Mouse (Mus musculus) layer of hippocampus, postnatal 36 days (tissue): ENCODE data around the gene D030056L22Rik. TPM values are rescaled to one million over a fixed set of nuclear protein-coding genes. Genes with fewer than 3 reads are reported as not detected.

Source experiments
- DNase-seq, 2 experiments: peaks; one replicate each; pipeline ENCODE4 v3.0.0; 2022
- total RNA-seq, 2 experiments: library from RNA; stranded (reverse); gene quantifications; 2 replicates each; pipeline ENCODE4 v1.2.3; 2021

Gene D030056L22Rik
- total RNA-seq, result 10 to 100 TPM; 23.7 to 26.1 TPM

DNA sequence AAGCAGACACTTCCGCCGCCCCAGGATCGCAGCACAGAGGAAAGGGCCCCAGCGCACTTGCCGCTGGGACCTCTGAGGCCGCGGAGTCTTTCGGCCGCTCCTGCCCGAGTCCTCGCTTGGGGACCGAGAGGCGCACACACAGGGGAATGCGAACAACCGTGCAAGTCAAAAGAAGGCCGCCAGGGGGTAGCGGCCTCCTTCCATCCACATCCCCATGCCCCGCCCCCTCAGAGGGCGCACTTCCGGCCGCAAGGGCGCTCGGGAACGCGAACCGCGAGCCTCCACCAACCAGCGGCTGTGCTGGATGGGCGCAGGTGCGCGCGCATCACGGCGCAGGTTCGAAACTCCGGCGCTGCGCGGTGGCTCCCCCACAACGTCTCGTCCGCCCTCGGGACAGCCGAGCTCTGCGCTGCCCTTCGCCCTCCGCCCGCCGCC is at the start of gene D030056L22Rik:
D030056L22Rik (plus strand) TSS at position 328 of the 435 bp plus-strand sequence.
- DNase-seq, result peak; percentile 98

DNA sequence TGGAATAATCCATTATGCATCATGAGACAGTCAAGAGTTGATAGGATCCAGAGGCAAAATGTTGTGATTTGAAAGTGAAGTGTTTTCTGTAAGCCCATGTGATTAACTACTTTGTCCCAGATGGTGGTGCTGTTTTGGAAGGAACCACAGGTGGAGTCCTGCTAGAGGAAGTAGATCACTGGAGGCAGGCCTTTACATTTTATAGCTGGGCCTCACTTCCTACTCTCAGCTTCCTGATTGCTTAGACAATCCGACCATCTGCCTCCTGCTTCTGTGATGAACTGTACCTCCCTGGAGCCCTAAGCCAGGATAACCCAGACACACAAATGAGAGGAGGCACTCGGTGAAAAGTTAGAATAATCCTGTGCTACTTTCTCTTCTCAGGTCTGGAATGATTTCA is 49.1 kb upstream of the D030056L22Rik start:
- DNase-seq, result no peak

DNA sequence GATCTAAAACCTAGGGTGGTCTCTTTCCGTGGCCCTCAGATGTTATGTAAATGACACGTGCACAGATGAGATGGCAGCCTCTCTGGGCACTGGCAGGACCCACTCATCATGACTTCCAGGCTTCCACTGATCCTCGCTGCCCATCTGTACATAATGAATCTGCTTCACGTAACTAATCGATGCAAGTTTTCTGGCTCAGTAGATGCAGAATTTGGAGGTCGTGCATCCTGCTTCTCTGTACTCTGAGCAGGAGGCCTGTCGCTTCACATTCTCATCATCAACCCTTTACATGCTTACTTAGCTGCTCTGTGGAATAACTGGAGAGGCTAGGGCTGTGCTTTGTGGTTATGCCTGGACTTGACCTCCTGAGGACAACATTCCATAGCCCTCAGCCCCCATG is 46.0 kb upstream of the D030056L22Rik start:
- no peak for DNase-seq

DNA sequence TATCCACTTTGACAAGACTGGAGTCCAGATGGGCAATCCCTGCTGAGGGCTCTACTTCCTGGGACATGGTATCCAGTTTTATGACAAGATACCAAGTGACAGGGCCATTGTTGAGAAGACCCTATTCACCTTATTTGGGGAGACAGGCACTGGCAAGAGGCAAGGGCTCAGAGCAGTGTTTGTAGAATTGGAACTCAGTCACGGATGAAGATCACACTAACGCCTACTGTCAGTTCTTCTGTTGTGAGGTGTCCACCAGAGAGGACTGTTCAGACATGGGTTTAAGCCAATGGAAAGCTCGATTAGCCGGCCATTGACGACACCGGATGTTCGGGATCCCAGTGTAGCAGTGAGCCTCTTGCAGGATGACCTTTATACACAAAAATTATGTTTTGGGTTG is 43.4 kb upstream of the D030056L22Rik start:
- DNase-seq, result no peak

DNA sequence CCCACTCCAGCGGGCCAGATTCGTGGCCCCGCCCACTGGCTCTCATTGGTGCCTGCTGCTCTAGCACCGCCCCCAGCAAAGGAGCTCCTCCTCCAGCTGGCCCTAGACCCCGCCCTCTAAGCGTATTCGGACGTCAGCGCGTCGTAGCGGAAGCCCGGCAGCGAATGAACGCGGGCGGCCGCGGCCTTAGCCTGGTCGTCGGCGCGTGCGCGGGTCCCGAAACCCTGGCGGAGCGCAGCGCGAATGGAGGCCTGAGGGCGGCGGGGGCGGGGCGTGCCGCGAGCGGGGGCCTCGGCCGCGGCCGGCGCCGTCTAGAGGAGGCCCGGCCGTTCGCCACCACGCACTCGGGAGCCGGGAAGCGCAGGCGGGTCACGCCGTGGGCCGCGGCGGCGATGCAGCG is 42.4 kb upstream of the D030056L22Rik start, which contains the start of gene Carnmt1:
Carnmt1 (plus strand) TSS at position 157 of the 400 bp plus-strand sequence.
- peak; percentile 98 for DNase-seq

DNA sequence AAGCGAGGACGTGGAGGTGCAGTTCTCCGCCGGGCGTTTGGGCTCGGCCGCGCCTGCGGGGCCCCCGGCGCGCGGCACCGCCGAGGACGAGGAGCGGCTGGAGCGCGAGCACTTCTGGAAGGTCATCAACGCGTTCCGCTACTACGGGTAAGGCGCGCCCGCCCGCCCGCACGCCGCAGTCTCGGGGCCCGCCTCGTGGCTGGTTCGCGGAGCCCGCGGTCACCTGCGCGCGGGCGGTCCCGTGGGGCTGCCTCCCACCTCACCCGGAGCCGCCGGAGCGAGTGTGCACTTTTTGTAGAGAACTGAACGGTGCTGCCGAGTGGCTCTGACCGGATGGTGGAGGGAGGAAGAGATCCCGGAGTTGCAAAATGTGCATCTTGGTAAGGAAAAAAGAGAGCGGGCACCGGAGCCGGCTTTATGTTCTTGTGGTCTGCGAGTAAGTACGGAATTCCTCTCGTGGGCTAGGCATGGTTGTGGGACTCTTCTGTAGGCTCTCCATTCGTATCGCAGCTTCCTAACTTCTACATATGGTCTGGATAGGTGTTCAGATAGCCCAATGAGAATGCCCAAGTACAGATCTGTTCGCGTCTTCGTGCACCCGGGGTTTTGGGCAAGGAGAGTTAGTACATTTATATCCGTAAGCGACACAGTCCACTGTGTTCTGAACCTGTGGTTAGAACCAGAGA is 41.8 kb upstream of the D030056L22Rik start:
- DNase-seq, result peak; percentile 42 to 44

DNA sequence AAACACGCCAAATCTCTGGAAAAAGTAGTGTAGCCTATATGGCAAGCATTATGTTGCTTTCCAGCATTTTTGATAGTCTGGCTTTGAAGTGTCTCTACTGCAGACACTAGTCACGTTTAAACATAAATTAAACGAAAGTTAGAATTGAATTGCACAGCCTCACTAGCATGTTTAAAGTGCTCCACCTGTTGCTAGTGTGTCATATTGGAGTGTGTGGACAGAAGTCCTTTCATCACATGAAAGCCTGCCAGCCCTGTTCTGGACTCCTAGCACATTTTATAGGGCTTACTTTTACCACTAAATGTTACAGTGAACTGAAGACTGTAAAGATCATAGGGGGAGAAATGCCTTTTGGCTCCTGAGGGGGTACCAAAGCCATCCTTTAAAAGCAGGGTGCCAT is 40.5 kb upstream of the D030056L22Rik start:
- DNase-seq, result no peak

DNA sequence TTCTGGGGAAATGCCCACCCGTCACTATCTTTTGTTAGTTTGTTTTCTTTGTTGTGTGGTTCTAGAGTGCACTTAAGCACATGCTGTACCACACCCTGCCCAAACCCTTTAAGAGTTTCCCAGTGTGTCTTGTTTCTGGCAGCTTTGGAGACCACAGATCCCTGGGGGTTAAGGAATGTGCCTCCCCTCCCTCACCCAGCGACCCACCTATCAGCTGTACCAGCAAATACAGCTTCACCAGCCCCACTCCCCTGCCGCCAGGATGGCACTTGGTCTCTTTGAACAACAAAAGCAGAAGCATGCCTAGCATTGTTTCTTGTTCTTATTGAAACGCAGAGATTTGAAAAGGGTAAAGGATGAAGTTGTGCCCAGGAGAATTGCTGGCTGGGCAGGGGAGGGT is 39.9 kb upstream of the D030056L22Rik start:
- DNase-seq, result no peak

DNA sequence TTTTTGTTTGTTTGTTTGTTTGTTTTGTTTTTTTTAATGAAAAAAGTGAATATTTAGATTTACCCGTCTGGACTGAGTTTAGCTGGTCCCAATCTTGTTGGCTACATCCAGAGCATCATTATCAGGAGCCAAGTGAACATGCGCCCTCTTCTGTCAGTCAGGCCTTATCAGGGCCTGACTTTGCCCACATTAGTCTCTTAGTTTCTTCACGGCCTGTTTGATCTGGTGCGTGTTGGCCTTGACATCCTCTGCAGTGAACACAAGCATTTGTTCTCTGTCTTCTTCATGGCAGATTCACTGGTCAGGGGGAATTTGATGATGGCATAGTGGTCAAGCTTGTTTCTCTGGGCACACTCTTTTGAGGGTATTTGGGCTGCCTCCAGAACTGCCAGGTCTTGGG is 30.9 kb upstream of the D030056L22Rik start:
- no peak for DNase-seq

DNA sequence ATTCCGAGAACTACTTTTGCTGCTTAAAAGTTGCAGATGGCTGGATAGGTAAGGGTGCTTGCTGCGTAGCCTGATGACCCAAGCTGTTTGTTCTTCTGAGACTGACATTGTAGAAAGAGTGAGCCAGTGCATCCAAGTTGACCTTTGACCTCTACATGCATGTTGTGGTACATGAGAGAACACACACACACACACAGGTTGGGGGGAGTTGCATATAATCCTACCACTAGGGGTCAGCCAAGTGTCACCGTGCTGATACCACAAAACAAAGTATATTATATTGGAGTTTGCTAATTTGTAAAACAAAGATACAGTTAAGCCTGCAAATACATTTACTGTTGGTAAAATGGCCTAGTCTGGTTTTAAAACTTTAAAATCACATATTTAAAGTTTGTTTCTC is 25.4 kb upstream of the D030056L22Rik start:
- no peak for DNase-seq

DNA sequence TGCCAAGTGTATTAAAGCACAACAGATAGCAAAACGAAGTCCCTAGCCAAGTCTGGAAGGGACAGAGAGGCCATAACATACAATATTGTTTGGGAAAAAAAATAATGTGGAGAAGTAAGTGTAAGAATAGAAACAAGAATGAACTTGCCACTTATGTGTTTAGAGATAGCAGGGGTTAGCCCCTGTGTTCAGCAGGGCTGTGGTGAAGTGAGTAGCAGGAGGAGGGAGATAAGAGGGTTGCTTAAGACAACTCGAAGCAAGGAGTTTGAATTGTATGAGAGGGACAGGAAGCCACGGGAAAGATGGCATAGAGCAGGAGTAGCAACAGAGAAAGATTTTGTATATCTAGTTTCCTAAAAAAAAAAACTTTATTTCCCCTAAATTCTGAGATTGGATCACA is 20.8 kb upstream of the D030056L22Rik start:
- DNase-seq, result no peak

DNA sequence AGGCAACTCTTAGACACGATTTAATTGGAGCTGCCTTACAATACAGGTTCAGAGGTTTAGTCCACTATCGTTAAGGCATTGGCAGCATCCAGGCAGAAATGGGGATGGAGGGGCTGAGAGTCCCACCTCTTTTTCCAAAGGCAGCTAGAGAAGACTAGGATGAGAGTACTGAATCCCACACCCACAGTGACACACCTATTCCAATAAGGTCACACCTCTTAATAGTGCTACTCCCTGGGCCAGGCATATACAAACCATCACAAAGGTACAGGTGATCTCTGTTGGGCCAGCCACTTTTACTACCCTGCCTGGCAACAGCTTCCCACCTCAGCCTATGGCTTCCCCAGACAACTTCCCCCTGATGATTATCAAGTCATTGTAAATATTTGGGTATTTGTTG is 20.2 kb upstream of the D030056L22Rik start:
- DNase-seq, result no peak

DNA sequence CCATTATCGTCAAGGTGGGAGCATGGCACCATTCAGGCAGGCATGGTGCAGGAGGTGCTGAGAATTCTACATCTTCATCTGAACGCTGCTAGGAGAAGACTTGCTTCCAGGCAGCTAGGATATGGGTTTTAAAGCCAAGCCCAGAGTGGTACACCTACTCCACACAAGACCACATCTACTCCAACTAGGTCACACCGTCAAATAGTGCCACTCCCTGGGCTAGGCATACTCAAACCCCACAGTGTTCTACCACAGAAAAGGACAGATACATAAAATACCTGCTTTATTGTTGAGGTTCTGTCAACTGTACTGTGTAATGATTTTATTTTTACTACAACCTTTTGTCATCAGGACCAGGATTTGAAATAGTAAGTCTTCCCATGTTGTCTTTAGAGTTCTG is 17.9 kb upstream of the D030056L22Rik start:
- no peak for DNase-seq

DNA sequence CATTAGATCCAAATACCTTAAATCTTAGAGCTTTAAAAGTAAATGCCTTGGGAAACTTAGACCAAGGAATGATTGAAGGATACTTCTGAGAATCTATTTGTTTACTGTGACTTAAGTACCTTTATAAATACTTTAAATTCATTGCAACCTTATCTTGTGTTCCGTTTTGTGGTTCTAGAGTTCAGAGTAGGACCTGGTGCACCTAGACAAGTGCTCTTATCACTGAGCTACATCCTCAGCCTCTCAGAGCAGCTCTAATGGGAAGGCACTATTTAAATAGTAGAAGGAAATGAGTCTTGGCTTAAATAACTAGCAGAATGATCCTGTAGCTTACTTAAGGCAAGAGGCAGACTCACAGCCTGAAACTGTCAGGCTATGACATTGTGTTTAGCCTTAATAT is 17.4 kb upstream of the D030056L22Rik start:
- DNase-seq, result no peak

DNA sequence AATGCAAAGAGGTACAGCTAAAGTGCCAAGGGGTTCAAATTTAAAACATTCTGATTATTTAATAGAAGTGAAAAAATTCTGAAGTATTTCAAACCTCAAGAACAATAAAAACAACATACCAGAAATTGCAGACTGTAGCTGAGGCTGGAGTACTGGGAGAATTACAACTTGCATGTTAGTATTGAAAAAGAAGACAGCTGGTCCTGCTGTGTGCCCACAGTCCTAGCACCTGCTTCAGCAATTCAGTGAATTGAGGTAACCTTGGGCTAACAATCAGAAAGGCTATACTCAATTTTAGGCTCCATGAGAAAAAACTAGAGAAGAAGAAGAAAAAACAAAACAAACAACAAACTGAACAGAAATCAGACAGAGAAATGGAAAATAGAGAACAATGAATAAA is 4.9 kb upstream of the D030056L22Rik start:
- no peak for DNase-seq

DNA sequence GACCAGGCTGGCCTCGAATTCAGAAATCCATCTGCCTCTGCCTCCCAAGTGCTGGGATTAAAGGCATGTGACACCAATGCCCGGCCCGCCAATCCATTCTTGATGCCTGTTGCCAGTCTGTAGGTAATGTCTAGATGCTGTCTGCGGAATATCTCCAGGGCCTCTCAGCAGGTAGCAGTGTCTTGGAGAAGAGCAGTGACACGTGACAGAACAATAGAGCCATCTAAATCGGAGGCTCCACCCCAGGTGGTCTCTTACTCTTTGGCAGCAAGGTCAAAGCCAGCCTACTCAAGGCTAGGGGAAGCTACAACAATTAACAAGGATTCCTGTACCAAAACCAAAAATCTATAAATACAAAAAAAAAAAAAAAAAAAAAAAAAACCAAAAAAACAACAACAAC is 2.1 kb upstream of the D030056L22Rik start:
- DNase-seq, result no peak

DNA sequence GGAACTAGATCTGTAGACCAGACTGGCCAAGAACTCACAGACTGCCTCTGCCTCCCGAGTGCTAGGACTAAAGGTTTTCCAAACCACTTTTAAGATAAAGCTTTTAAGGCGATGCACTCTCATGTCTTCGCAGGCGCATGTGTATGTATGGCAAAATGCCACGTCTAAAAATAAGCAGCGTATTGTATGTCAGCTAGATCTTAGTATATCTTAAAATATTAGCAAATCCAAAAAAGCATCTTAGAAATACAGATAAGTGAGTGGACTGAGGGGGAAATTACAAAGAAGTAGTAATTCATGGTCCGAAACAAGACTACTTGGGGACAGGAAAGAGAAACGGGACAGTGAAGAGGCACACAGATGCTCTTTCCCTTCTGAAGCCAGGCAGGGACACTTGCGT is 1.4 kb upstream of the D030056L22Rik start:
- no peak for DNase-seq

DNA sequence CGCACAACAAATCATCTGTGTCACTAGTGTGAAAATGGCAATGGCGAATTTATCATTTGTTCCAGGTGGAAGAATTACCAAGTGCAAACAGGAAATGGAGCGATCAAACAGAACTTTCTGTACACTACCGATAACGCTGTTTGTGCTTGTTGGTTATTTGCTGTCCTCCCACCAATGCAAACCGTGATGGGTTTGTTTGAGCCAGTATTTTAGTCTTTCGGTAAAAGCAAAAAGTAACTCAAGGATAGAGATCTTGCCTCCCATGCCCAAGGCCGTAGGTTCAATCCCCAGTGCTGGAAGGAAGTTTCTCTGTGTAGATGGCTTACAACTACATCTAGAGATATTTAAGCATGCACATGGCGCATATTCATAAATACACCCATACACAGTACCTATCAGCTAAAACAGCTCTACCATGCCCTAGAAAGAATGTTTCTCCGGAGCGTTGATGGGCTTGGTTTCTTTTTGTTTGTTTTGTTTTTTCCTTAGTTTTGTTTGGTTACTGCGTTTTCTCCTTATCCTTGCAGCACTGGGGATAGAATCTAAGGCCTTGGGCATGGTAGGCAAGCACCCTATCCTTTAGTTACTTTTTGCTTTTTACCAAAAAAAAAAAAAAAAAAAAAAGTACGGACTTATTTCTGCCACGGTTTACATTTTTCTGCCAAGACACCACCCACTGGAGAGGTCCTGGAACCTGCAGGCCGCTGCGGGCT is 684 bp upstream of the D030056L22Rik start:
- no peak for DNase-seq

DNA sequence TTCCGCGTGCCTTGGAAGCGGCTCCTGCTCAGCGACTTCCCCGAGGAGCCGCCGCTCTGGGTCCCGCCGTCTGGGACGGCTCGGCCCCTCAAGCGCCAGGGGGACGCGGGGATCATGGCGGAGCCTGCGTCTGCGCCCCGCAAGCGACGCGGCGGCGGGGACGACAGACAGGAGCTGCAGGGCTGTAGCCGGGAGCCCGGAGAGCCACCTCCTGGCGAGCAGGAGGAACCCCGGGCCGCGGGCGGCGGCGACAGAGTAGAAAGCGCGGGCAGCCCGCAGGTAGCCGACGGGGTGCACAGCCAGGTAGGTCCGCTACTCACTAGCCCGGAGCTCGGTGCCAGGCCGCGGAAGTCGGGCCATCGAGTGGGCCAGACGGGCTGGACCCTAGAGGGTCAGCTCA is 364 bp downstream of the D030056L22Rik start:
- DNase-seq, result peak in 1 of 2 experiments; percentile 44

DNA sequence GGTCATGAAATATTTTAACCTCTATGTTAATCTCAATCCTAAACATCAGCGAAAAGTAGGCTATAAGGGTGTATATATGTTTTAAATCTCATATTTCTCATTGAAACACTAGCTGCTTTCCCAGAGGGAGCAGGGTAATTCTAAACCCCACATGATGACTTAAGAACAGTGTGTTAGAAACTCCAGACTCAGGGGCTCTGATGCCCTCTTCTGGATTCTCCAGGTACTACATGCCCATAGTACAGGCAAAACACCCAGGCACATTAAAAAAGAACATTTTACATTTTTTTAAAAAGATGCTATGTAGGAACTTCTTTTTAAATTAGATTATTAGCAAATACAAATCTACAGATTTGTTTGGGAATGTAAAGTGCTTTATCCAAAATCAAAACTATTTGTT is 3.4 kb downstream of the D030056L22Rik start:
- DNase-seq, result peak; percentile 17 to 51

DNA sequence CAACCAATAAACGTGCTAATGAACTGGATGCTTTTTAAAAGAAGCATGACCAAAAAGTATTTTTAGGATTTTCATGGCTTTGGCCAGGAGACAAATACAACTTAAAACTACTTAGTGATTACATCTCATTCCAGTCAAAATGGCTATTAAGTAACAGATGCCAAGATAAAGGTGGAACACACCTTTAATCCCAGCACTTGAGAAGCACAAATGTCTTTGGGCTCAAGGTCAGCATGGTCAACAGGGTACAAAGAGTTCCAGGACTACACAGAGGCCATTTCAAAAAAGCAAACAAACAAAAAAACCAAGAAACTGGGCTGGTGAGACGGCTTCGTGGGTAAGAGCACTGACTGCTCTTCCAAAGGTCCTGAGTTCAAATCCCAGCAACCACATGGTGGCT is 7.3 kb downstream of the D030056L22Rik start:
- no peak for DNase-seq

DNA sequence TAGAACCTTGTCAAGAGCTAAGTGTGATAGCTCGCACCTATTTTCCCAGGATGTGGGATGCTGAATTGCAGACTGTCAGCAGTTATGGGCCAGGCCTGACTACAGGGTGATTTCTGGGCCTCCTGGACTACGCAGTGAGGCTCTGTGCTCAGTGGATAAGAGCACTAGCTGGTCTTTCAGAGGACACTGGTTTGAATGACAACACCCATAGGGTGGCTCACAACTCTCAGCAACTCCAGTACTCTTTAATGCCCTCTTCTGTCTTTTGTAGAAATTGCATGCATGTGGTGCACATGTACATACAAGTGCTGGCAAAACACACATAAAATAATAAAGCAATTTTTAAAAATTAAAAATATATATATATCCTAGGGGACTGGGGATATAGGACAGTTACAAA is 12.2 kb downstream of the D030056L22Rik start:
- DNase-seq, result no peak

DNA sequence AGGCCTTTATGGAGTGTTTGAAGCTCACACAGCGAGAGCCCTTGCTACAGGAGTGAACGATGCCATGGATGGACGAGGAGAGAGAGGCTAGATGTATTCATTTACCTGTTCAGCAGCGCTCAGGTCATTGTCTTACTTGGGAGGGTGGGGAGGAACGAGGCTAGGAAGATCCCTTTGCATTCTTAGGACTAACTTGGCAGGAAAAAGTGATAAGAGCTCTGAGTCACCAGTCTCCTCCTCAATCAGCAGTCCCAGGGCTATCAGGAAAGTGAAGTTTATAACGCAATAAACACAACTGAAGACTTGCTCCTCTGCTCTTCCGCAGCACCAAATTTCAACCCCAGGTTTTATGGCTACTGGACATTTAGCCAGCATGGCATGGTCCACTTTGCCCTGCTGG is 17.3 kb downstream of the D030056L22Rik start:
- DNase-seq, result no peak

DNA sequence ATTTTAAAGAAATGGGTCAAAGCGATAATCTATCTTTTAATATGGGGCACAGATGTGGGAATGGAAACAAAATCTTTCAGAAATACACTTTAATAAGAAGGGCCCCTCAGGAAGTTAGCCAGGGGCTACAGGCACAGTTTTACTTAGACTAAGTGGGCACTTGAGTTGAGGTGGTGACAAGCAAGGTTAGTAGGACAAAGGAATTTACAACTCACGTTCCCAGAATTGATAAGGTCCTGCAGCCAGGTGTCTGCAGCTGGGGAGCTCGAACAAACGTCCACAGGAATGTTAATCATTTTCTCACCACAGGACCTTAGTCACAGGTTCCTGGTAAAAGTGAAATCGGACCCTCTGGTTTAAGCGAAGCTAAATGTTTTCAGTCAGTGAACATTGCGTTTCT is 18.1 kb downstream of the D030056L22Rik start:
- DNase-seq, result no peak
